Mouse (Mus musculus): ENCODE results near the gene Ephb3.
A peak's percentile ranks its signal among the peaks of the same experiment; 100 is the strongest.

Gene Ephb3

GRCm38 (mm10) chr16:21205093-21205886 lies 735 bp downstream of the Ephb3 start:
- DNase-seq (ENCODE audit: low spot score in 2 of 2): no peak

- peak; percentile 42 to 44 for DNase-seq (ENCODE audit: low spot score in 2 of 2)
Measured at GRCm38 (mm10) chr16:21208001-21208565, 3.5 kb downstream of the Ephb3 start.

GRCm38 (mm10) chr16:21209290-21209689 lies 4.7 kb downstream of the Ephb3 start:
- DNase-seq (ENCODE audit: low spot score in 2 of 2): peak in 1 of 2 experiments; percentile 45

DNA sequence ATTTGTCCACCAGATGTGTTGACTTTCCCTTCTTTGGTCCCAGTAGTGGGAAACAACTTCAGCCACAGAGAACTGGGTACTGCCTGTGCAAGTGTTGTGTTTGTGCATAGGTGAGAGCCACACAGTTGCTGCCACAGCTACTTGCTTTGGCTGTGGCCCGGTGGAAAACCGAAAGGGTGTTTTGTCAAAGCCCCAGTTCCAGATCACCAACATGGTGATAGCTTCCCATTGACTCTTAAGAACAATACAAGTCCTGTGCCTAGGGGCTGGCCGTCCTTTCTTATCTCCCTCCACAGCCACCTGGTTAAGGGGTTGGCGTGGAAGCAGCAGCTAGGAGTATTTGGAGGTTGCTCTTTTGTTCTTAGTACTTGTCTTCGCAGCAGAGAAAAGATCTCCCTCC lies 5.6 kb downstream of the Ephb3 start:
- DNase-seq (ENCODE audit: low spot score in 2 of 2): no peak

GRCm38 (mm10) chr16:21210667-21211338 lies 6.2 kb downstream of the Ephb3 start:
- peak; percentile 73 to 84 for DNase-seq (ENCODE audit: low spot score in 2 of 2)

GRCm38 (mm10) chr16:21211501-21211900 lies 6.9 kb downstream of the Ephb3 start:
- DNase-seq (ENCODE audit: low spot score in 2 of 2): no peak

DNA sequence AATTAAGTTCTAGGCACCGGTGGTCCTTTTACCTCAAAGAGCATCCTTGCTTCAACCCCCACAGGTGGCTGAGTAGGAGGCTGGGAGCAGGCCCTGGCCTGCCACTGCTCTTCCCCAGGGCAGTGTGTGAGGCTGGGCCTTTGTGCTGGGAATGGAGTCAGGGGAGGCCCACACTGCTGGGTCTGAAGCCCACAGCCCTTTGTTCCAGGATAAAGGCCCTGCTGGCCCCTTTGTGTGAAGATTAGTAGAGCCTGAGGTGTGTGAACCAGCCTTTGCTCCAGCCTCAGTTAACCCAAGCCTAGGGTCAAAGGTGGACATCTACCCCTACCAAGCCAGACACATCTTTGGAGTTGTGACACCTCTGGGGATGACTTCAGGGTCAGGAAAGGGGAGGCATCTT lies 7.8 kb downstream of the Ephb3 start:
- no peak for DNase-seq (ENCODE audit: low spot score in 2 of 2)

DNA sequence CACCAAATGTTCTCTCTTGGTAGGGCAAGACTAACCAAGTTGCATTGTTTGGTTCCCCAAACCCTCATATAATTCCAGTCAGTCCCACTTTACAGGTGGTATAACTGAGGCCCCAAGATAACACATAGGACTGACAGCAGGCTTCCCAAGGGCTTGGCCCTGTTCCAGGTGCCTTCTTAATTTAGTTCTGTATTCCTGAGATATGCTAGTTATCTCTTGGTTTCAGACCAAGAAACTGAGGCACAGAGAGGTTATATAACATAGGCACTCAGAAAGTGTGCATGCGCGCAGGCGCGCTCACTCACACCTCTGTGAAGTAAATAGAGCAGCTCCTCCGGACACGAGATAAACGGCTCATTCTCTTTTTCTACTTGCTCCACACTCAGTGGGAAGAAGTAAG lies 9.4 kb downstream of the Ephb3 start:
- DNase-seq (ENCODE audit: low spot score in 2 of 2): no peak

GRCm38 (mm10) chr16:21214803-21215202 lies 10.2 kb downstream of the Ephb3 start:
- DNase-seq (ENCODE audit: low spot score in 2 of 2): no peak

- no peak for DNase-seq (ENCODE audit: low spot score in 2 of 2)
Measured at GRCm38 (mm10) chr16:21216047-21216446, 11.5 kb downstream of the Ephb3 start.

DNA sequence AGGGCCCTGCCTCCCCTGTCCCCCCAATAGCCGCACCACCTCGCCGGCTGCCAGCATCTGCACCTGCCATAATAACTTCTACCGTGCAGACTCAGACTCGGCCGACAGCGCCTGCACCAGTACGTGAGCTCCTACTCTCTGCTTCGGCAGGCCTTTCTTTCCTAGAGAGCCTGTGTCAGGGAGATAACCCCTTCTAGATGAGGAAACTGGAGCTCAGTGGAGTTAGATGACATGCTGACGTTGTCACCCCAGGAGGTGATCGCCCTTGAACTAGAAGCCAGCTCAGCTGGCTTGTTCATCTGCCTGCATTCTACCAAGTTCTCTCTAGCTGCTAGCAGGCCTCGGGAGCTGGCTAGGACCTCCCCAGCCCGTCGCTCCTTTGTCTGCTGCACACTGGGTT lies 12.7 kb downstream of the Ephb3 start:
- no peak for DNase-seq (ENCODE audit: low spot score in 2 of 2)

DNA sequence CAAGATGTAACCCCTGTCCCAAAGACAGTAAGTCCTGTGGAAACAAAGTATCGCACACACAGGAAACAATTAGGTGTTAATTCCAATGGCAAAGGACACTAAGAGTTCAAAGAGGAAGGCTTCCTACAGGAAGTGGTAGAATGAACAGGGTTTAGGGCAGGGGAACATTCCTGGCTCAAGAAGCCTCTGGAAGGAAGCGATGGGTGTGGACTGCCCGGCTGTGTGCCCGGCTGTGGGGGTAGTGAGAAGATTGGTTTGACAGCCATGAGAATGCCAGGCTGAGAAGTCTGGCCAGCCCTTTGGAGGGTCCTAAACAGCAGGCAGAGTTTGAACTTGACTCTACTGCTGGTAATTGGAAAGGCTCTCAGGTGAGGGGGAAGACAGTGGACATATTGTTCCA lies 15.1 kb downstream of the Ephb3 start:
- no peak for DNase-seq (ENCODE audit: low spot score in 2 of 2)

GRCm38 (mm10) chr16:21223038-21223437 lies 18.5 kb downstream of the Ephb3 start:
- no peak for DNase-seq (ENCODE audit: low spot score in 2 of 2)

- DNase-seq (ENCODE audit: low spot score in 2 of 2): no peak
Measured at GRCm38 (mm10) chr16:21224648-21225240, 20.2 kb downstream of the Ephb3 start.

DNA sequence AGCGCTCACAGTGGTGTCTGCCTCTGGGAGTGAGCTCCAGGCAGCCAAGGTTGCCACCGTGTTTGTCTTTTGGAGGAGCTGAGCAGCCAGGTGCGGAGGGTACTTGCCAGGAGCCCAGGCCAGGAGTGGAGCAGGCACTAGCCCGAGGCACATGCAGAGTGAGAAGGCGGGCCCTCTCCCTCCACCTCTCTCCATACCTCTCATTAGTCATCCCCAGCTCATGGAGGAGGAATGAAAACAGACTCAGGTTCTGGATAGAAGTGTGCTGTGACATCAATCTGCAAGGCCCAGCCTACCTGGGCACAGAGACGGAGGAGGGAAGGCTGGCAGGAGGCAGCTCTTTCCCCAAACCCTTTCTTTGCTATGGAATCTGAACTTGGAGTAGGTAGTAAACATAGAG lies 22.1 kb downstream of the Ephb3 start:
- DNase-seq (ENCODE audit: low spot score in 2 of 2): no peak

- no peak for DNase-seq (ENCODE audit: low spot score in 2 of 2)
Measured at GRCm38 (mm10) chr16:21235135-21235534, 30.6 kb downstream of the Ephb3 start.

- peak in 1 of 2 experiments; percentile 45 for DNase-seq (ENCODE audit: low spot score in 2 of 2)
Measured at GRCm38 (mm10) chr16:21238722-21239121, 34.2 kb downstream of the Ephb3 start.

GRCm38 (mm10) chr16:21240547-21240946 lies 36.0 kb downstream of the Ephb3 start:
- no peak for DNase-seq (ENCODE audit: low spot score in 2 of 2)

DNA sequence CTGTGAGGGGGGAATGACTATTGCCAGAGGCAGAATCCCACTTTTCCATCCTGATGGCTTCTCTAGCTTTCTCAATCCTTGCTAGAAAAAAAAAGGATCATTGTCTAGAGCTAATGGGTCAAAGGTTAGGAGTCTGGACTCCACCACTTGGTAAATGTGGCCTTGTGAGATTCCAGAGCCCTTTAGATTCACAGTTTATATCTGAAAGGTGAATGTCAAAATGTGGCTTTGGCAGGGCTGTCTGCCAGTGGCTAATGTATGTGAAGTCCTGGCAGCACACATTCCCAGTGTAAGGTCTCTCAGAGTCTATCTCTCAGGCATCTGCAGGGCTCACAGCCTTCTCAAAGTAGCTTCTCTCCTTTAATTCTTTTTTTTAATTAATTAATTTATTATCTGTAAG lies 36.5 kb downstream of the Ephb3 start:
- no peak for DNase-seq (ENCODE audit: low spot score in 2 of 2)

- no peak for DNase-seq (ENCODE audit: low spot score in 2 of 2)
Measured at GRCm38 (mm10) chr16:21242946-21243345, 38.4 kb downstream of the Ephb3 start.

DNA sequence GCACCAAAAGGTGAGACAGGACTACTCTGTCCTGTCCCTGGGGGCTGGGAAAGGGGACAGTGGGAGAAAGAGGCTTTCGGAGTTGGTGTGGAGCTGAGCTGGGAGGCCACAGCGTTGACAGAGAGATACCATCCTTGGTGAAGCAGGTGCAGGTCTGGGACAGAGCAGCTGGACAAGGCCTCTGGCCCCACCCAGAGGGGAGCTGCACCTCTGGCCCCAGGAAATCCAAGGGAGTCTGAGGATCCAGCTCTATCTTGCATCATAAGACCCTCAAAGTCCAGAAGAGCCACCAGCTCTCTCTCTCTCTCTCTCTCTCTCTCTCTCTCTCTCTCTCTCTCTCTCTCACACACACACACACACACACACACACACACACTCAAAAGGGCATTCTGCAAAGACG lies 40.2 kb downstream of the Ephb3 start:
- DNase-seq (ENCODE audit: low spot score in 2 of 2): no peak

DNA sequence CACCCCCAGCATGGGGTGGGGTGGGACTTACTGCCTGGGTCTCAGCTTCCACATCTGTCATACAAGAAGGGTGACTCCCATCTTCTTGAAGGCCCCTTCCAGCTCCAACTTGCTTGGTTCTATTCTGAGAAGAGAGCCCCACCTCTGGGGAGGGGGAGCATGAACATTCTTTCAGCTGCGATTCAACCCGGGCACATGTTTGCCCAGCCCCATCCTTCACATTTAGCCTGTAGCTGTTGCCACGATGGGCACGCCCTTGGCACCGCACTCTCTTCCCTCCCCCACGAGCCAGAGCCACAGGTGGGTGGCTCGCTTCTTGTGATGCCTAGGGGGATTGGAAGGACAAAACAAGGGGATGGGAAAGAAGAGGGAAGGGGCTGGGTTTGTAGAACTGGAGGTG lies 40.8 kb downstream of the Ephb3 start:
- no peak for DNase-seq (ENCODE audit: low spot score in 2 of 2)
